Mouse (Mus musculus): ENCODE results near the gene Zbed3. TPM values are rescaled to one million over a fixed set of nuclear protein-coding genes. Genes with fewer than 3 reads are reported as not detected.

Zbed3 gene
- total and polyA plus RNA-seq, 2 experiments from 2014 or later = 20.5 to 38.2 TPM

DNA sequence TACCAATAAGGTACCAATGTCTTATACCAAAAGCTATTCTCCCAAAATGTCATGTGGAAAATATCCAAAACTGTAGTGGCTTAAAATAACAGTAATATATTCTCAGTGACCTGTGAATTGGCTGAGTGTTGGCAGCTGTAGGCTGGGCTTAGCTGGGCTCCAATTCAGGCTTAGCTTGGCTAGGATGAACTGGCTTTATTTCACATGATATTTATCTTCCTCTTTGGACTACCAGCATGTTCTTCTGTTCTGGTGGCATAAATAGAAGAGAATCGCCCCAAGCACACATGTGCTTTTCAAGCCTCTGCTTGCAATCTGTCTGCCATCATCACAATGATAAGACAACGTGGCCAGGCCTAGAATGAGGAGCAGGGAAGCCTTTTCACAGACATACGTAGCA is 23.5 kb upstream of the Zbed3 start:
- H3K4me2 ChIP-seq (ENCODE audit: low read depth, low read length) = no peak overlapping the region
- no peak overlapping the region for H3K27ac ChIP-seq
- TF ChIP-seq CTCF (IDR thresholded peaks at IDR 0.05; ENCODE audit: low read depth) = no peak
- H3K36me3 ChIP-seq (ENCODE audit: insufficient read depth, low read length) = no peaks in the 10 kb centered on the region
- 66% methylated on average over 3 of the region's 3 CpGs for WGBS
- no peak overlapping the region for H3K4me3 ChIP-seq (ENCODE audit: low read length)
- H3K27me3 ChIP-seq (ENCODE audit: insufficient read depth, low read length) = no peaks in the 10 kb centered on the region
- no peaks in the 10 kb centered on the region for H3K9me3 ChIP-seq (ENCODE audit: low read length)
- no peak for DNase-seq (ENCODE audit: low spot score)
- H3K9ac ChIP-seq (replicated peaks; ENCODE audit: low read length) = no peak overlapping the region
- no peaks in the 10 kb centered on the region for H3K4me1 ChIP-seq (ENCODE audit: insufficient read depth, low read length)
- ATAC-seq = no peak

DNA sequence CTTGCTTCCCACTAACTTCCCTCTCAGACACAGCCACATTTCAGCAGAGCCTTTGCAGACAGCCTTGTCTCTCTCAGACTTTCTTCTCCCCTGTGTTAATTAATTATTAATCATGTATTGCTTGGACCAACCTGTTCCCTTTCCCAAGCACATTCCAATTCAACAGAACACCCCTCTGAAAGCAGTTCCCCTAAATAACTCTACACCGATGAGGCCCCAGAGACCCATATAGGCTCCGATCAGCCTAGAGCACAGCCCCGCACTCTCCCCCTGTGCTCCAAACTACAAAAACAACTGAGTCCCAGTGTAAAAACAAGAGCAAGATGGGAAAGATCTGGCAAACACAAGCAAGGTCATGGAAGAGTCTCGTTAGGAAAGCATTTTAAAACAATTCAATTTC is 16.8 kb upstream of the Zbed3 start:
- Histone ChIP-seq H3K27me3 (ENCODE audit: insufficient read depth, low read length) (no peaks in the 10 kb centered on the region), H3K36me3 (ENCODE audit: insufficient read depth, low read length) (no peaks in the 10 kb centered on the region), H3K27ac (no peak overlapping the region), H3K9ac (replicated peaks; ENCODE audit: low read length) (no peak overlapping the region), H3K4me3 (ENCODE audit: low read length) (no peak overlapping the region), H3K9me3 (ENCODE audit: low read length) (no peaks in the 10 kb centered on the region), H3K4me1 (ENCODE audit: insufficient read depth, low read length) (no peaks in the 10 kb centered on the region), H3K4me2 (ENCODE audit: low read depth, low read length) (no peak overlapping the region)
- no peak for TF ChIP-seq CTCF (IDR thresholded peaks at IDR 0.05; ENCODE audit: low read depth)
- DNase-seq (ENCODE audit: low spot score) (no peak), ATAC-seq (no peak)
- 70% methylated on average over 4 of the region's 4 CpGs for WGBS

GRCm38 (mm10) chr13:95307100-95307655 is 16.2 kb upstream of the Zbed3 start:
- WGBS = 76% methylated on average over 8 of the region's 8 CpGs
- no peaks in the 10 kb centered on the region for H3K27me3 ChIP-seq (ENCODE audit: insufficient read depth, low read length)
- no peak overlapping the region for H3K4me2 ChIP-seq (ENCODE audit: low read depth, low read length)
- H3K9me3 ChIP-seq (ENCODE audit: low read length) = no peaks in the 10 kb centered on the region
- no peaks in the 10 kb centered on the region for H3K36me3 ChIP-seq (ENCODE audit: insufficient read depth, low read length)
- H3K4me1 ChIP-seq (ENCODE audit: insufficient read depth, low read length) = no peaks in the 10 kb centered on the region
- H3K27ac ChIP-seq = no peak overlapping the region
- DNase-seq (ENCODE audit: low spot score) = no peak
- TF ChIP-seq CTCF (IDR thresholded peaks at IDR 0.05; ENCODE audit: low read depth) = no peak
- H3K4me3 ChIP-seq (ENCODE audit: low read length) = no peak overlapping the region
- H3K9ac ChIP-seq (replicated peaks; ENCODE audit: low read length) = no peak overlapping the region
- no peak for ATAC-seq

GRCm38 (mm10) chr13:95312016-95312415 is 11.4 kb upstream of the Zbed3 start:
- Histone ChIP-seq H3K4me1 (ENCODE audit: insufficient read depth, low read length) (no peaks in the 10 kb centered on the region), H3K9ac (replicated peaks; ENCODE audit: low read length) (no peak overlapping the region), H3K9me3 (ENCODE audit: low read length) (no peaks in the 10 kb centered on the region), H3K36me3 (ENCODE audit: insufficient read depth, low read length) (no peaks in the 10 kb centered on the region), H3K4me2 (ENCODE audit: low read depth, low read length) (no peak overlapping the region), H3K27me3 (ENCODE audit: insufficient read depth, low read length) (no peaks in the 10 kb centered on the region), H3K4me3 (ENCODE audit: low read length) (no peak overlapping the region), H3K27ac (no peak overlapping the region)
- ATAC-seq (no peak), DNase-seq (ENCODE audit: low spot score) (peak; percentile 19)
- TF ChIP-seq CTCF (IDR thresholded peaks at IDR 0.05; ENCODE audit: low read depth) = no peak
- 43% methylated on average over 6 of the region's 6 CpGs for WGBS

DNA sequence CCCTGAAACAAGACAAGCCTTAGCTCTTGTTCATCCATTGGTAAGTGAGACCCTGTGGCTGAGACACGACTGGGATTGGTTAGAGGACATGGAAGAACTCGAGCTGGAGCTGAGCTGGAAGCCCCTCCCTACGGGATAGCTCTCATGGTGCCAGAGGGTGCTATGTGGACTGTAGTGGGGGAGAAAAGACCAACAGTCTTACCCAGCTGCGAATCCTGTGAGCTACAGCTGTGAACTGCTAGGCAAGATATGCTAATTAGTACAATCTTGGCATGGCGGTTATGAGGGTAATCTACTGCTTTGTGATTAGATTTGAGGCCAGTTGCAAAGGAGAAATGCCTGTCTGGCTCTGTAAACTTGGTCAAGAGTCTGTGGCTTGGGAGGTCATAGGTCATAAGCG is 4.3 kb upstream of the Zbed3 start:
- TF ChIP-seq CTCF (IDR thresholded peaks at IDR 0.05; ENCODE audit: low read depth) = no peak
- H3K36me3 ChIP-seq (ENCODE audit: insufficient read depth, low read length) = no peaks in the 10 kb centered on the region
- DNase-seq (ENCODE audit: low spot score) (no peak), ATAC-seq (no peak; the same call in 1 of the 2 replicates)
- no peaks in the 10 kb centered on the region for H3K4me1 ChIP-seq (ENCODE audit: insufficient read depth, low read length)
- no peak overlapping the region for H3K27ac ChIP-seq
- no peak overlapping the region for H3K4me2 ChIP-seq (ENCODE audit: low read depth, low read length)
- H3K9me3 ChIP-seq (ENCODE audit: low read length) = no peaks in the 10 kb centered on the region
- H3K27me3 ChIP-seq (ENCODE audit: insufficient read depth, low read length) = no peaks in the 10 kb centered on the region
- H3K9ac ChIP-seq (replicated peaks; ENCODE audit: low read length) = no peak overlapping the region
- 76% methylated on average over 6 of the region's 6 CpGs for WGBS
- no peak overlapping the region for H3K4me3 ChIP-seq (ENCODE audit: low read length)

GRCm38 (mm10) chr13:95320451-95320850 is 3.0 kb upstream of the Zbed3 start:
- H3K27me3 ChIP-seq (ENCODE audit: insufficient read depth, low read length) = no peaks in the 10 kb centered on the region
- no peak overlapping the region for H3K27ac ChIP-seq
- 50% methylated on average over 4 of the region's 4 CpGs for WGBS
- TF ChIP-seq CTCF (IDR thresholded peaks at IDR 0.05; ENCODE audit: low read depth) = no peak
- no peak for DNase-seq (ENCODE audit: low spot score)
- no peak overlapping the region for H3K9ac ChIP-seq (replicated peaks; ENCODE audit: low read length)
- ATAC-seq = no peak
- H3K9me3 ChIP-seq (ENCODE audit: low read length) = no peaks in the 10 kb centered on the region
- no peak overlapping the region for H3K4me3 ChIP-seq (ENCODE audit: low read length)
- H3K36me3 ChIP-seq (ENCODE audit: insufficient read depth, low read length) = no peaks in the 10 kb centered on the region
- no peak overlapping the region for H3K4me2 ChIP-seq (ENCODE audit: low read depth, low read length)
- H3K4me1 ChIP-seq (ENCODE audit: insufficient read depth, low read length) = no peaks in the 10 kb centered on the region

DNA sequence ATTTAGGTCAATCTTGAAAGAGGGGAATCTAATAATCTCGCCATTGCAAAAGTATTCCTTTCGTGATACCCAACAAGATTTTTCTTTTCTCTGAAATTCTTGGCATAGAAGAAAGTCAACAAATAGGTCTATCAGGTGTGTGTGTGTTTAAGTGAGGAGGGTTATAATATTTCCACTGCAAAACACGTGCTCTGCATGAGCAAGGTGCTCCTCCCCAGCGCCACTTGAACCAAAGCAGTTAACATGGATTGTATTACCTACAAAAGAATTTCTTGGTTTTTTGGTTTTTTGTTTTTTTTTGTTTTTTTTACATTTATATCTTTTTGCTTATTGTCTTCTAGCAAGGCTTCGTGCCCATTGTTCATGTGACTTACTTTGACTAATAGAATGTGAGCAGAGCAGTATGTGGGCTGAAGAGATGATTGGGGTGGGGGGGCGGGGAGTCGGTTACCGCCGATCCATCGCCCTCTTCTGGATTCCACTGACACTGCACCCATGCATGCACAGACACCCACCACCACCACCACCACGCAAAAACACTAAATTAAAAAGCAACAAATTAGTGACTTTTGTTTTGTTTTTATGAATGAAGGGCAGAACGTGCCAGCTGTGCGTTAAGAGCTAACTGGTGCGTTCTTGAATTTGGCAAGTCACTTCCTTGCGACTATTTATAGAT is 676 bp downstream of the Zbed3 start:
- no peaks in the 10 kb centered on the region for H3K36me3 ChIP-seq (ENCODE audit: insufficient read depth, low read length)
- peak overlapping the region; percentile 98 for H3K4me3 ChIP-seq (ENCODE audit: low read length)
- peaks cover 14% of the 10 kb centered on the region; the same call in 1 of the 2 replicates for H3K4me1 ChIP-seq (ENCODE audit: insufficient read depth, low read length)
- peak; percentile 77 for ATAC-seq
- 24% methylated on average over 15 of the region's 15 CpGs for WGBS
- peak overlapping the region; percentile 95 for H3K4me2 ChIP-seq (ENCODE audit: low read depth, low read length)
- no peaks in the 10 kb centered on the region for H3K9me3 ChIP-seq (ENCODE audit: low read length)
- TF ChIP-seq CTCF (IDR thresholded peaks at IDR 0.05; ENCODE audit: low read depth) = peak; percentile 69
- peak overlapping the region; percentile 100 for H3K9ac ChIP-seq (replicated peaks; ENCODE audit: low read length)
- peak; percentile 86 for DNase-seq (ENCODE audit: low spot score)
- H3K27me3 ChIP-seq (ENCODE audit: insufficient read depth, low read length) = no peaks in the 10 kb centered on the region
- peak overlapping the region; percentile 99 for H3K27ac ChIP-seq
